Mouse (Mus musculus) liver, postnatal 0 days (tissue): ENCODE measurements around the gene Eng.
A peak's percentile ranks its signal among the peaks of the same experiment; 100 is the strongest.

ENCODE experiments used
- CTCF ChIP-seq: sonication (generic); IDR thresholded peaks from 2 replicates; pipeline ENCODE4 v1.5.1; 2016; ENCODE audit warnings: antibody characterized with exemption, low read depth
- EP300 ChIP-seq: IDR thresholded peaks from 2 replicates; pipeline ENCODE4 v1.6.1; 2016; ENCODE audit warnings: antibody characterized with exemption, low read depth, mild to moderate bottlenecking

- TF ChIP-seq CTCF (no peak), EP300 (peak; percentile 51; the same call in 1 of the 2 replicates)
These were observed 15.2 kb downstream of the Eng start for GRCm38 (mm10) chr2:32661509-32662107.
